Mouse (Mus musculus) olfactory bulb, adult 2 months (tissue): ENCODE data around the gene Ppp2r5c.

ENCODE experiments used
- CTCF ChIP-seq: fragments of 200-500 bp; IDR thresholded peaks from 2 replicates; pipeline ENCODE4 v1.5.1; 2012; ENCODE audit warnings: low read depth, mild to moderate bottlenecking, low read length, moderate library complexity; ENCODE audit not compliant: insufficient read depth
- POLR2A ChIP-seq: fragments of 200-500 bp; IDR thresholded peaks from 2 replicates; pipeline ENCODE4 v1.6.1; 2012; ENCODE audit warnings: mild to moderate bottlenecking, low read depth, low read length, moderate library complexity; ENCODE audit not compliant: insufficient read depth

GRCm38 (mm10) chr12:110556861-110557628 is 110.1 kb downstream of the Ppp2r5c start:
- TF ChIP-seq POLR2A: no peak
- TF ChIP-seq CTCF: no peak
